Mouse (Mus musculus) hindbrain, postnatal 0 days (tissue): Measurements from ENCODE around the gene Pus10. TPM values are rescaled to one million over a fixed set of nuclear protein-coding genes. Genes with fewer than 3 reads are reported as not detected.
"Not testable (repeated sequence)": the region's sequence is repeated elsewhere in the genome, so short reads cannot be mapped to it uniquely, and the experiment has no call there.

Experiments used
- ATAC-seq: fragments of 200-750 bp; cut with Nextera tagmentation; 2 replicates; pipeline ENCODE4 v1.8.0; 2017; ENCODE audit warnings: mild to moderate bottlenecking, moderate TSS enrichment, moderate library complexity
- DNase-seq: peaks from one replicate; pipeline ENCODE4 v3.0.0-alpha.2; 2015; ENCODE audit warnings: low spot score
- H3K27ac ChIP-seq: fragments of 300-500 bp; sonication (generic); 2 replicates; pipeline ENCODE4 v1.5.1; 2014; ENCODE audit warnings: mild to moderate bottlenecking
- H3K27me3 ChIP-seq: fragments of 300-500 bp; sonication (generic); 2 replicates; pipeline ENCODE4 v1.6.1; 2014; ENCODE audit warnings: low read length, mixed read lengths; ENCODE audit not compliant: insufficient read depth
- H3K36me3 ChIP-seq: fragments of 300-500 bp; sonication (generic); 2 replicates; pipeline ENCODE4 v1.6.1; 2014; ENCODE audit warnings: low read length, mixed read lengths; ENCODE audit not compliant: insufficient read depth
- H3K4me1 ChIP-seq: fragments of 300-500 bp; sonication (generic); 2 replicates; pipeline ENCODE4 v1.6.1; 2014; ENCODE audit warnings: antibody characterized with exemption, low read length, mixed read lengths; ENCODE audit not compliant: insufficient read depth
- H3K4me2 ChIP-seq: fragments of 300-500 bp; sonication (generic); 2 replicates; pipeline ENCODE4 v1.6.1; 2014; ENCODE audit warnings: low read depth, mild to moderate bottlenecking, low read length, moderate library complexity, mixed read lengths
- H3K4me3 ChIP-seq: fragments of 300-500 bp; sonication (generic); 2 replicates; pipeline ENCODE4 v1.5.1; 2014; ENCODE audit warnings: low read length
- H3K9ac ChIP-seq: fragments of 300-500 bp; sonication (generic); replicated peaks from 2 replicates; pipeline ENCODE4 v1.6.1; 2014; ENCODE audit warnings: mild to moderate bottlenecking, low read length, moderate library complexity, mixed read lengths
- H3K9me3 ChIP-seq: fragments of 300-500 bp; sonication (generic); 2 replicates; pipeline ENCODE4 v1.6.1; 2016; ENCODE audit warnings: low read length, mixed read lengths
- CTCF ChIP-seq: IDR thresholded peaks from 2 replicates; pipeline ENCODE4 v1.5.1; 2016; ENCODE audit warnings: antibody characterized with exemption, control low read depth, low read depth
- WGBS: fragments of 180-500 bp; shearing (Covaris S2); extraction: QIAGEN DNeasy Blood & Tissue Kit; methylation state at CpG from one replicate; pipeline ENCODE4 v1.1.7; 2014; 5-methylcytosine and 5-hydroxymethylcytosine counted together
- polyA plus RNA-seq: library from polyadenylated mRNA; unstranded; fragments of >200 nt; fragmentation: Nextera tagmentation; extraction: Ambion mirVana; gene quantifications from 2 replicates; pipeline ENCODE4 v1.2.1, GENCODE M21; 2015
- total RNA-seq: library from RNA; depleted of rRNA; stranded (reverse); fragments of >200 nt; gene quantifications from 2 replicates; pipeline ENCODE4 v1.2.3, GENCODE M21; 2014

Pus10 gene
- total and polyA plus RNA-seq, 2 experiments from 2014 or later: 7.8 to 11.8 TPM

DNA sequence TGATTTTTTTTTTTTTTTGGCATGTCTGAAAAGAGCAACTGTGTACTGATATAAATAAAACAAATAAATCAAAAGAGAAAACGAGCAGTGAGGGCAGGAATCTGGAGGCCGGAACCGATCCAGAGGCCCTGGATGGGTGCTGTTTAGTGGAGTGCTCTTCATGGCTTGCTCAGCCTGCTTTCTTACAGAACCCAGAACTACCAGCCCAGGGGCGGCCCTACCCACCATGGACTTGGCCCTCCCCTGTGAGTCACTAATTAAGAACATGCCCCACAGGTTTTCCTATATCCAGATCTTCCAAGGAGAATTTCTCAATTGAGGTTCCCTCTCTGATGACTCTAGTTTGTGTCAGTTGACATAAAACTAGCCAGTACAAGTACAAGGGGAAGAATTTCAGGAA lies 80.6 kb downstream of the Pus10 start:
- ATAC-seq (no peak), DNase-seq (no peak)
- no peaks in the 10 kb centered on the region for H3K36me3 ChIP-seq
- no peak for TF ChIP-seq CTCF
- no peaks in the 10 kb centered on the region for H3K4me1 ChIP-seq
- H3K9me3 ChIP-seq: no peaks in the 10 kb centered on the region
- no peak overlapping the region for H3K27ac ChIP-seq
- H3K4me3 ChIP-seq: no peak overlapping the region
- no peak overlapping the region for H3K4me2 ChIP-seq
- 85% methylated on average over 4 of the region's 4 CpGs for WGBS
- H3K27me3 ChIP-seq: no peaks in the 10 kb centered on the region
- no peak overlapping the region for H3K9ac ChIP-seq

DNA sequence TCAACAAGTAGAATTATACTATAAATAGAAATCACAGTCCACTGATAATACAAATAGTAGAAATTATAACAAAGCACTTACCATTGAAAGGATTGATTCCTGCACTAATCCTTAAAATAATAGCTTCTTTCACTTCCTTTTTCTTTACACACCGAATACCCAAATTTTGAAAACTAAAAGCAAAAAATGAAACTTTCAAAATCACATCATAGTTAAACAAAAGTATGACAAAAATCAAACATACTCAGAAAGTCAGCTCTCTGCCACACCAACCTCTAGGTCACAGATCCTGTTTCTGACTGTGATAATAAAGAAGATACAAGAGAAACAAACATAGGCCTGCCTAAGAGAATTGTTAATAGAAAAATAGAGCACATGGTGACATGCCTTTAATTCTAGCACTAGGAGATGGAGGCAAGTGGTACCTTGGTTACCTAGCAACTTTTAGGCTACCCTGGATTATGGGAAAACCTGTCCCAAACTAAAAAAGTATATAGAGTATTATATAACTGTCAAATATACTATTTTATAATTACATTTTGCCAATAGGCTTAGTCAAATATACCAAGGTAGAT lies 87.7 kb downstream of the Pus10 start:
- Histone ChIP-seq H3K9ac (no peak overlapping the region), H3K27me3 (no peaks in the 10 kb centered on the region), H3K4me1 (no peaks in the 10 kb centered on the region), H3K4me2 (no peak overlapping the region), H3K9me3 (no peaks in the 10 kb centered on the region), H3K27ac (no peak overlapping the region), H3K4me3 (no peak overlapping the region), H3K36me3 (no peaks in the 10 kb centered on the region)
- no peak for ATAC-seq
- WGBS: 88% methylated on average over 1 of the region's 1 CpGs
- no peak for TF ChIP-seq CTCF
- no peak for DNase-seq

DNA sequence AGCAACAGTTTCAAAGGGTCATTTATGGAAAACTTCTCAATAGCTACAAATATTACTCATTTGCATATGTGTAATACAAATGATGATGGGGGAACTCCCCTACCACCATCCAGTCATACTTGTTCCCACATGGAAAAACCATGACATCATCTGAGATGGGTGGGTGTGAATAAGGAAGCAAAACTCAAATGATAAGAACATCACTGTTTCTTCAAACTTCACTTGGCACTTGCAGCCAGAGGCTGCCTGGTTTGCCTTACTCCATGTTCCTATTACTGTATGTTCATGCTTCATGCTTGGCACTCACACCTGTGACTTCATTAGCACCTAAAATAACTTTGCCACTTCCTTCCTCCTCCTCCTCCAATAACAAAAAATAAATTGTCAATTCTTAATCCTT lies 88.9 kb downstream of the Pus10 start:
- Histone ChIP-seq H3K9ac (no peak overlapping the region), H3K9me3 (no peaks in the 10 kb centered on the region), H3K4me1 (no peaks in the 10 kb centered on the region), H3K36me3 (no peaks in the 10 kb centered on the region), H3K27ac (no peak overlapping the region), H3K4me3 (no peak overlapping the region), H3K27me3 (no peaks in the 10 kb centered on the region), H3K4me2 (no peak overlapping the region)
- ATAC-seq: no peak
- no peak for TF ChIP-seq CTCF
- DNase-seq: no peak

DNA sequence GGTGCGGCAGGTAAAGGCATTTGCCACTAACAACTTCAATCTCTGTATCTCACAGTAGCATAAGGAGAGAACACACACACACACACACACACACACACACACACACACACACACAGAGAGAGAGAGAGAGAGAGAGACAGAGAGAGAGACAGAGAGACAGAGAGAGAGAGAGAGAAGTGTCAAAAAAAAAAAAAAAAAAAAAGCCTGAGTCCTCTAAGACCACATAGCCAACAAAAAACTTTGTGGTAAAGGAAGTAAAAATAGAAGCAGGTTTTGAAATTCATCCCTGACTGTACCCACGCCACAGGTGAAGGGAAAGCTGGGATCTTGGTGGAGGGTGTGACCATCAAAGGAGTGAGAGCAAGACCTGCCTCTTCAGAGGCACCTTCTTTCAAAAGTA lies 92.7 kb downstream of the Pus10 start:
- DNase-seq (no peak), ATAC-seq (no peak)
- Histone ChIP-seq H3K4me1 (no peaks in the 10 kb centered on the region), H3K4me2 (no peak overlapping the region), H3K27me3 (no peaks in the 10 kb centered on the region), H3K9ac (no peak overlapping the region), H3K9me3 (no peaks in the 10 kb centered on the region), H3K36me3 (no peaks in the 10 kb centered on the region), H3K4me3 (no peak overlapping the region), H3K27ac (no peak overlapping the region)
- TF ChIP-seq CTCF: no peak
- 89% methylated on average over 2 of the region's 2 CpGs for WGBS

DNA sequence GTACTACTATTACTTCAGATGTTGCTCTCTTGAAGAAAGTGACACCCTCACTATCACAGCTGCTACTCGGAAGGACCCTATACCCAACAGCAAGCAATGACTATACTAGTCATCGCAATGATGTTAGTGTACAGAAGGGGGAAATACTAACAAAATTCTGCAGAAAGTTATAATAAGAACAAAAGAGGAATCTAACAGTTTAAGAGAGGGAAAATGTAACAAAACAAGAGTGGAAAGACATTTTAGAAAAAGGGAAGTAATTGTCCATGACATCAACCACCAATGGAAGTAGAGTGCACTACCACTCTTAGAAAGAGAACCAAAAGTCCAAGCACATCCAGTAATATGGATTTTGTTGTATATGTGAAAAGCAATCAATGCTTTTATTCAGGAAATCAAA lies 97.2 kb downstream of the Pus10 start:
- Histone ChIP-seq H3K9ac (no peak overlapping the region), H3K9me3 (no peaks in the 10 kb centered on the region), H3K4me3 (no peak overlapping the region), H3K27me3 (no peaks in the 10 kb centered on the region), H3K36me3 (no peaks in the 10 kb centered on the region), H3K27ac (no peak overlapping the region), H3K4me2 (no peak overlapping the region), H3K4me1 (no peaks in the 10 kb centered on the region)
- TF ChIP-seq CTCF: no peak
- WGBS: 91% methylated on average over 2 of the region's 2 CpGs
- DNase-seq (no peak), ATAC-seq (no peak)

DNA sequence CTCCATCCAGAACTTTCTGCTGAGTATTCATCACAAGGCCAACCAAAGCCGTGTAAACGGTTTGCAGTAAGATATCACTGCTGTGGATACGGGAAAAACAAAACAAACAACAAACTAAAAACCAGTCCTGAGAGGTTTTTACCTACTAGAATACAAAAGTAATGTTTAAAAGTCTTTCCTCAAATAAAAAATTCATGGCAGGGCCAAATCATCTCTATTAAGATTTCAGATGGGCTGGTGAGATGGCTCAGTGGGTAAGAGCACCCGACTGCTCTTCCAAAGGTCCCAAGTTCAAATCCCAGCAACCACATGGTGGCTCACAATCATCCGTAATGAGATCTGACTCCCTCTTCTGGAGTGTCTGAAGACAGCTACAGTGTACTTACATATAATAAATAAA lies 101.9 kb downstream of the Pus10 start:
- not testable (repeated sequence) for H3K27ac ChIP-seq, H3K4me3 ChIP-seq, H3K27me3 ChIP-seq, H3K4me2 ChIP-seq, H3K9ac ChIP-seq, H3K9me3 ChIP-seq, ATAC-seq, H3K4me1 ChIP-seq, H3K36me3 ChIP-seq, DNase-seq
- 91% methylated on average over 4 of the region's 5 CpGs for WGBS

DNA sequence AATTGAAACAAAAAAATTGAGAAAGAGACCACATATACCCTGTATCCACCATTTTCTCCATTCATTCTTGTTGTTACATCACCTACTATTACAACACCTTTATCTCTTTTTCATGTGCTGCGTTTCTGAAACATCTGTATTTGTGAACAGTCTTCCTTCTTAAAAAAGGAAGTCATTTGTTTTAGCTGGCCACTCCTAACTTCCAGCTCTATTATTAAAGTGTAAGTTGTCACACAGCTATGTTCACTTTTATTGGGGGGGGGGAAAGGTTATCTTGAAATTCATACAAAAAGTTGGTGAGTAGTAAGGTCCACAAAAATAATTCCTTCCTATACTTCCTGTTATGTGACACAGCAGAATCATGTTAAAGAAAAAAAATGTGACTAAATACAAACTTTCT lies 102.5 kb downstream of the Pus10 start:
- Histone ChIP-seq H3K27ac (no peak overlapping the region), H3K36me3 (no peaks in the 10 kb centered on the region), H3K4me3 (no peak overlapping the region), H3K9me3 (no peaks in the 10 kb centered on the region), H3K27me3 (no peaks in the 10 kb centered on the region), H3K9ac (no peak overlapping the region), H3K4me2 (no peak overlapping the region), H3K4me1 (0 out of 2 replicates have a peak, but pooled peaks cover 3% of the 10 kb centered on the region)
- no peak for ATAC-seq
- no peak for TF ChIP-seq CTCF
- WGBS: 86% methylated on average over 1 of the region's 1 CpGs
- DNase-seq: no peak
